Mouse (Mus musculus) urinary bladder, adult 2 months (tissue): ENCODE data around the gene Sertad3. TPM values are rescaled to one million over a fixed set of nuclear protein-coding genes. Genes with fewer than 3 reads are reported as not detected.
"Not testable (repeated sequence)": the region's sequence is repeated elsewhere in the genome, so short reads cannot be mapped to it uniquely, and the experiment has no call there.

ENCODE experiments used
- DNase-seq: peaks from one replicate; pipeline ENCODE4 v3.0.0; 2022; ENCODE audit warnings: low spot score
- polyA plus RNA-seq: library from polyadenylated mRNA; depleted of rRNA; stranded (reverse); fragments of >200 nt; gene quantifications from 2 replicates; pipeline ENCODE4 v1.2.3, GENCODE M21; 2012

Gene Sertad3
- polyA plus RNA-seq, 1 experiment: 29.1 TPM

GRCm38 (mm10) chr7:27491856-27492255 lies 18.3 kb downstream of the Sertad3 start:
- no peak for DNase-seq

- DNase-seq: no peak
These were observed 19.5 kb downstream of the Sertad3 start for GRCm38 (mm10) chr7:27493022-27493421.

DNA sequence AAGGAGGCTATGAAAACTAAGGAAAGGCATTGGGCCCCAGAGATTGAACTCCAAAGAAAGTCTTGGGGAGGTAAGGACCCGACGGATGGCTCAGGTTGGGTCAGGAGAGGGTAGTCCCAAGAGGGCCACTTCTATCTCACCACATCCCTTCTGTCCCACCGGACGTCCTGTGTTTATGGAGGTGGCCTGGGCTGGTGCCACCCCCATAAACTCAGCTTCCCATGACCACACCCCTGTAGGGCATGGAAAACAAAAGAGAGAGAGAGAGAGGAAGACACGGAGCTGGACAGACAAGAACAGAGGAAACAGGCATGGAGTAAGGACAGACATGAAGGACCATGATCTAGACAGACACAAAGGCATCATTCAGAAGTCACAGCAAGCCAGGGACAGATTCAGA lies 19.9 kb downstream of the Sertad3 start:
- no peak for DNase-seq

- DNase-seq: not testable (repeated sequence)
These were observed 21.2 kb downstream of the Sertad3 start for GRCm38 (mm10) chr7:27494659-27495367.

DNA sequence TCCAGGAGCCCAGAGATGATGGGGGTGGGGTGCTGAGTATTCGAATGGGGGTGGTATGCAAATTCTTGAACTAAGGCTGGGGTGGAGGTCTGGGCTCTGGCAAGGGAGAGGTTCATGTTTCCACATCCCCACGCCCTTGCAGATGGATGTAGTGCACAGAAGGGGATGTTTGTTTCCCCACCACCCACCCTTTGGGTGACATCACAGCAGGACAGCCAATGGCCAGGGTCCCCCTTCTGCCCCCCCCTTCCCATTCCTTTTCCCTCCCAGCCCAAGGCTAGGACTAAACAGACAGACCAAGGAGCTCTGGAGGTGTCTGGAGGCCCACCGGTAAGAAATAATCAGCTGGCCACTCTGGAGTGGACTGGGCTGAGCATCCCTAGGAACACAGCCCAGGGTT lies 25.5 kb downstream of the Sertad3 start, which contains the start of gene Prx:
Prx (plus strand) TSS at position 289 of the 400 bp plus-strand sequence.
- DNase-seq: no peak

DNA sequence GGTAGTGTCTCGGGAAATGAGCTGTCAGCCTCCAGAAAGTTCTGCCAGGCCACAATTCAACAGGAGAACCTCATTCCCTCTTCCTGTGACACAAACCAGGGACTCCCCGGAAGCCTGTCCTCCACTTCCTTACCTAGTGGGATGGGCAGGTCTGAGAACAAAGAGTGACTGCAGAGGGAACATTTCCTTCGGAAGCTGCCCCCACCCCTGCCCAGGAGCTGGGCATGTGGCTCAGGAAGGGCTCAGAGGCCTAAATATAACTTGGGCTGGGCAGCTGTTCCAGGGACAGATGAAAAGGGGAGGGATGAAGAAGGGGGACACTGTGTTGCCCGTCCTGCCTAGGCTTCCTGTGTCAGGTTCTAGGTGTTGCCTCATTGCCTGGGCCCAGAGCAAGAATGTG lies 28.1 kb downstream of the Sertad3 start:
- DNase-seq: no peak

GRCm38 (mm10) chr7:27506765-27507370 lies 33.3 kb downstream of the Sertad3 start:
- no peak for DNase-seq

DNA sequence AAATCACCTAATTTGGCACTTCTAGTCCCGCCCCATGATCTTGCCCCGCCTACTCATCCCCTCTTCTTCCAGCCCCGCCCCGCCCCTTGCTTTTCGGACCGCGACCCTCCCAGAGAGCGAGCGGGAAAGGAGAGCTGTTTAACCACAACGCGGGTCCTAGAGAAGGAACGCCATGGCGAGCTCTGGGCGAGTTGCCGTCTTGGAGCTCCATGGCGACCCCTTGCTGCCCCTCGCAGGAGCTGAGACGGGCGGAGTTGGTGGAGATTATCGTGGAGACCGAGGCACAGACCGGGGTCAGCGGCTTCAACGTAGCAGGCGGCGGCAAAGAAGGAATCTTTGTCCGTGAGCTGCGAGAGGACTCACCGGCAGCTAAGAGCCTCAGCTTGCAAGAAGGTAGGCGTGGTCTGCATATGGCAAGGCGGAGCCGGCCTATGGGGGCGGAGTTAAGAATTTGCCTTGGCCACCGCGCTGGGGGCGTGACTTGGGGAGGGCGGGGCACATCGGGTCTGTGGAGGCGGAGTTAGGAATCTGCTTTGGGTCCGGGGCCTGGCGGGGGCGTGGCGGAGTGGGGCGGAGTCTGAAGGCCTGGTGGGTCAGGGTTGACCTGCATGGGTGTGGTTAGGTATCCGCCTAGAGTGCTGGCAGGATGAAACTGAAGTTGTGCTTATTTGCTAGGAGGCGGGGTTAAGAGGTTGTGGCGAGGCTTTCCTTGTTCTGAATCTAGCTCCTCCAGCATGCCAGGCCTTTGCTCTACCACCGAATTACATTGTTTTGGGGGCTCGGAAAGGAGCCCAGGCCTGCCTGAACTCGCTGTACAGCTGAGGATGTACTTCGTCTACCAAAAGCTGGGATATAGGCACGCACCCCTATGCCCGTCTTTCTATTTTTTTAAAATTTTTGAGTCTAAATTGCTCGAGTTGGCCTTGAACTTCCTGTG lies 34.4 kb downstream of the Sertad3 start:
- DNase-seq: peak; percentile 93

DNA sequence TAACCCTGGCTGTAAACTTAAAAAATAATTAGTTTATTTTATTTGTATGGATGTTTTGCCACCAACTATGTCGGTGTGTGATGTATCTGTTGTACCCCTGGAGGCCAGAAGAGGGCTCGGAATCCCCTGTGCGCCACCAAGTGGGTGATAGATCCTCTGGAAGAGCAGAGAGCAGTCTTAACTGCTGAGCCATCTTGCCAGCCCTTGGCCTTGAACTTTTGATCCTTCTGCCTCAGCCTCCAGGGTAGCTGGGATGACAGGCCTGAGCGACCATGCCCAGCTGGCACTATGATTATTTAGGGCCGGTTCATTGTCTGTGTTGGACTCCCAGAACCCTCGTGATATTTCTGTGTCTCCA lies 35.1 kb downstream of the Sertad3 start:
- DNase-seq: no peak

GRCm38 (mm10) chr7:27510809-27511208 lies 37.2 kb downstream of the Sertad3 start:
- DNase-seq: no peak

DNA sequence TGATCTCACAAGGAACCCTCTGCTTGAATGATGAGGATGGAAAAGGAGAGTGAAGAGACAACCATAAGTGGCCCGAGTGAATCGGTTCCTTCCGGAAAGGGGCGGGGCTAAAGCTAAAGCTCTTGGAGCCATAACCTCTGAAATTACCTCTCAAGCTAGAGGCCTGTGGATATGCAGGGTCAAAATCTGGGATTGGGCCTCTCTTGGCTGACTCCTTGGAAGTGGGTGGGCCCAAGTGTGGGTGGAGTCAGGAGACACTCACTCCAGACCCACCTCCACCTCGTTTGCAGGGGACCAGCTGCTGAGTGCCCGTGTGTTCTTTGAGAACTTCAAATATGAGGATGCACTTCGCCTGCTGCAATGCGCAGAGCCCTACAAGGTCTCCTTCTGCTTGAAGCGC lies 41.4 kb downstream of the Sertad3 start:
- DNase-seq: no peak

- no peak for DNase-seq
These were observed 44.7 kb downstream of the Sertad3 start for GRCm38 (mm10) chr7:27518314-27518713.

GRCm38 (mm10) chr7:27520104-27520503 lies 46.5 kb downstream of the Sertad3 start:
- DNase-seq: no peak

- no peak for DNase-seq
These were observed 47.0 kb downstream of the Sertad3 start for GRCm38 (mm10) chr7:27520599-27520998.

GRCm38 (mm10) chr7:27522967-27523366 lies 49.4 kb downstream of the Sertad3 start, which contains the start of gene Hipk4:
Gene Hipk4, plus strand, starts transcription at chr7:27523267.
- DNase-seq: no peak

GRCm38 (mm10) chr7:27523805-27524204 lies 50.2 kb downstream of the Sertad3 start:
- no peak for DNase-seq

DNA sequence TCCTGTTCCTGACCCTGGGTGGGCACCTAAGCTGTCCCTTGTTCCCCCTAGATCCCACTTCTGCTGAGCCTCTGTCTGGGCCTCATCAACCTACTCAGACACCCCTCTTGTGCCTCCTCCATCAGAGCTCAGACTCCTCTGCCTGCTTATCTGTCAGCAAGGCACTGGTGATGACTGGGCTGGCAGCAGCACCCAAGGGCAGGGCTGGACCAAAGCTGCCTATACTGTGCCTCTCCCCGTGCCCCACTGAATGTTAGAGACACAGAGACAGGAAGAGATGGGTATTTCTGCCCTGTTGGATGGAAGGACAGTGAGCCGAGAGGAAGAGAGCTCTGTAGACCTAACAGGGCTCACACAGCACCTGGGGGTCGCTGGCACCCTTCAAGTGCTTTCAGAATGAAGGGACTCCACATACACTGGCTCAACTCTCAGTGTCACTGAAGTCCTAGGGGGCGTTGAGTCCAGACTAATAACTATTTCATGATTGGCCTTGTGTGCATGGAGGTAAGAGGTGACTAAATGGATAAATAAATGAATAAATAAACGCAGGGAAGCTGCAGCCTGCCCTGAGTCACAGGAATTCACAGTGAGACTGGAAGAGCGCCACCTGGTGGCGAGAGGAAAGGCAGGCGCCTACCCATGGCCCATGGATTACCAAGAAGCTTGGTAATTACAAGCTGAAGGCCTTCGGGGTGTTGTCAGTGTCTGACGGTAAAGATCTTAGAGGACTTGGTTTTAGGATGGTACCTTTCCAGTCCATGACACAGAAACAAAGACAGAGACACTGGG lies 52.7 kb downstream of the Sertad3 start:
- DNase-seq: peak; percentile 59
